Mouse (Mus musculus) stomach, postnatal 0 days (tissue): ENCODE measurements around the gene Bend6. TPM values are rescaled to one million over a fixed set of nuclear protein-coding genes. Genes with fewer than 3 reads are reported as not detected.
"Not testable (repeated sequence)": the region's sequence is repeated elsewhere in the genome, so short reads cannot be mapped to it uniquely, and the experiment has no call there.

Experiments used
- ATAC-seq: fragments of 200-750 bp; cut with Nextera tagmentation; 2 replicates; pipeline ENCODE4 v1.8.0; 2017; ENCODE audit not compliant: low FRiP score, low TSS enrichment
- DNase-seq: peaks from one replicate; pipeline ENCODE4 v3.0.0-alpha.2; 2016; ENCODE audit warnings: low spot score
- H3K27ac ChIP-seq: fragments of 300-500 bp; sonication (generic); replicated peaks from 2 replicates; pipeline ENCODE4 v1.5.1; 2014; ENCODE audit warnings: mild to moderate bottlenecking, control low read depth
- H3K27me3 ChIP-seq: fragments of 300-500 bp; sonication (generic); 2 replicates; pipeline ENCODE4 v1.6.1; 2014; ENCODE audit warnings: low read length; ENCODE audit not compliant: control insufficient read depth, insufficient read depth
- H3K36me3 ChIP-seq: fragments of 300-500 bp; sonication (generic); 2 replicates; pipeline ENCODE4 v1.6.1; 2014; ENCODE audit warnings: low read length, mixed read lengths; ENCODE audit not compliant: control insufficient read depth, insufficient read depth
- H3K4me1 ChIP-seq: fragments of 300-500 bp; sonication (generic); replicated peaks from 2 replicates; pipeline ENCODE4 v1.6.1; 2014; ENCODE audit warnings: antibody characterized with exemption; ENCODE audit not compliant: control insufficient read depth, insufficient read depth
- H3K4me2 ChIP-seq: fragments of 300-500 bp; sonication (generic); replicated peaks from 2 replicates; pipeline ENCODE4 v1.6.1; 2014; ENCODE audit warnings: low read depth, mild to moderate bottlenecking, control low read depth, moderate library complexity
- H3K4me3 ChIP-seq: fragments of 300-500 bp; sonication (generic); 2 replicates; pipeline ENCODE4 v1.5.1; 2014; ENCODE audit warnings: low read depth, low read length, control low read depth
- H3K9ac ChIP-seq: fragments of 300-500 bp; sonication (generic); 2 replicates; pipeline ENCODE4 v1.6.1; 2014; ENCODE audit warnings: mild to moderate bottlenecking, low read length, control low read depth, mixed read lengths
- H3K9me3 ChIP-seq: fragments of 300-500 bp; sonication (generic); 2 replicates; pipeline ENCODE4 v1.6.1; 2016; ENCODE audit warnings: low read length; ENCODE audit not compliant: control insufficient read depth
- CTCF ChIP-seq: IDR thresholded peaks from 2 replicates; pipeline ENCODE4 v1.5.1; 2016; ENCODE audit warnings: antibody characterized with exemption, low read depth, mild to moderate bottlenecking, moderate library complexity
- EP300 ChIP-seq: optimal IDR thresholded peaks from 2 replicates; pipeline ENCODE3; 2016; ENCODE audit warnings: antibody characterized with exemption
- WGBS: fragments of 180-500 bp; shearing (Covaris S2); extraction: QIAGEN DNeasy Blood & Tissue Kit; methylation state at CpG from one replicate; pipeline ENCODE4 v1.1.7; 2014; 5-methylcytosine and 5-hydroxymethylcytosine counted together
- polyA plus RNA-seq: library from polyadenylated mRNA; unstranded; fragments of >200 nt; fragmentation: Nextera tagmentation; extraction: Ambion mirVana; gene quantifications from 2 replicates; pipeline ENCODE4 v1.2.1, GENCODE M21; 2015

Gene Bend6
- polyA plus RNA-seq, 1 experiment from 2014 or later, result 0.86 TPM

DNA sequence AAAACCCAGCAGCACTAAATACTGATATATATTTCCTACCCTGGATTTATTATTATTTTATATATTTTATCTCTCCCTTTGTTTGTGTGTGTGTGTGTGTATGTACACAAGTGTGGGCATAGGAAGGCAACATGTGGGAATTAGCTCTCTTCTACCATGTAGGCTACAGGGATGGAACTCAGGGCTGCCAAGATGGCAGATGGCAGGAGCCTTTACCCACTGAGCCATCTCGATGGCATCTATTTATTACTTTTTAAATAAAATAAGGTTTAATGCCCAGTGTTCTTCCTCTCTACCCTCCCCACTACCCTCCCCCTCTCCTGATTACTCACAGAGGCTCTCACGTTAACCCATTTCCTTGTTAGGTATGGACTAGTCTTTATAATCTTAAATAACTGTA, 38.6 kb downstream of the Bend6 start:
- no peak overlapping the region for H3K9ac ChIP-seq
- no peak overlapping the region for H3K27ac ChIP-seq
- WGBS, result 88% methylated on average over 2 of the region's 2 CpGs
- ATAC-seq (no peak), DNase-seq (no peak)
- no peak overlapping the region for H3K4me3 ChIP-seq
- H3K9me3 ChIP-seq, result no peaks in the 10 kb centered on the region
- no peaks in the 10 kb centered on the region for H3K4me1 ChIP-seq
- H3K27me3 ChIP-seq, result no peaks in the 10 kb centered on the region
- no peaks in the 10 kb centered on the region for H3K36me3 ChIP-seq
- no peak overlapping the region for H3K4me2 ChIP-seq
- no peak for TF ChIP-seq CTCF
- TF ChIP-seq EP300, result no peak

DNA sequence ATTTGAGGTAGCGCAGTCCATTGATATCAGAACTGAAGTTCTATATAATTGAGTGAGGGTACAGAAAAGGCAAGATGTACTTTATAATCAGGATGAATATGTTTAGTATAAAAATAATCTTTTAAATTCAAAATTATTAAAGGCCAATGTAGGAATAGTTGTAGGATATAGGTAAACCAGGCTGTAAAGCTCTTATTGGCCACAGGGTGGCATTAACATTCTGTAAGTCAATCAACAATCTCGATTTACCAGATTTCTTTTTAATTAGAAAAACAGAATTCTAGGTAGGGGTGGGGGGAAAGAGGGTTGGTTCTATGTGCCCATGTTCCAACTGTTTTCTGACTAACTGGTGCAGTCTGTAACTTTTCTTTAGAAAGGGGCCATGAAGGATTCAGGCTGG, 60.8 kb downstream of the Bend6 start:
- no peak for ATAC-seq
- 97% methylated on average over 2 of the region's 2 CpGs for WGBS
- TF ChIP-seq EP300 (no peak), CTCF (no peak)
- no peak overlapping the region for H3K4me2 ChIP-seq
- no peak overlapping the region for H3K4me3 ChIP-seq
- H3K9me3 ChIP-seq, result no peaks in the 10 kb centered on the region
- H3K27me3 ChIP-seq, result no peaks in the 10 kb centered on the region
- no peaks in the 10 kb centered on the region for H3K4me1 ChIP-seq
- no peaks in the 10 kb centered on the region for H3K36me3 ChIP-seq
- H3K9ac ChIP-seq, result no peak overlapping the region
- DNase-seq, result no peak
- H3K27ac ChIP-seq, result no peak overlapping the region

DNA sequence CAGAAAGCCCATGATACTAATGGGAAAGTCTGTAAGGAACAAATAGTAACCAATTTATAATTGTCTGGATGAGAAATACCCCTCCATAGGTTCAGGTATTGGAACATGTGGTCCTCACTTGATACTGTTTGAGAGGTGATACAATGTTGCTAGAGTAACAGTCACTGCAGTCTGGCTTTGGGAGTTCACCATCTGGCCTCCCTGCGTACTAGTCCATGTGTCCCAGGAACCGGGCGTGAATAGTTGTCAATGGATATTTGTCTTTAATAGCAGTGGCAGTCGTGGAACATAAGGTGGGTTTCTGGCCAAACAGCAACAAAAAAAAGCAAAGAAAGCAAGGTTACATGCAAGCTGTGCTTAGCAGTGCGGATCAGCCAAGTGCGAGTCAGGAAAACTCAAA, 63.8 kb downstream of the Bend6 start:
- DNase-seq (no peak), ATAC-seq (no peak)
- Histone ChIP-seq H3K27ac (no peak overlapping the region), H3K4me3 (no peak overlapping the region), H3K9ac (no peak overlapping the region), H3K36me3 (no peaks in the 10 kb centered on the region), H3K9me3 (no peaks in the 10 kb centered on the region), H3K4me2 (no peak overlapping the region), H3K27me3 (no peaks in the 10 kb centered on the region), H3K4me1 (no peaks in the 10 kb centered on the region)
- WGBS, result 81% methylated on average over 6 of the region's 6 CpGs
- TF ChIP-seq CTCF (no peak), EP300 (no peak)

DNA sequence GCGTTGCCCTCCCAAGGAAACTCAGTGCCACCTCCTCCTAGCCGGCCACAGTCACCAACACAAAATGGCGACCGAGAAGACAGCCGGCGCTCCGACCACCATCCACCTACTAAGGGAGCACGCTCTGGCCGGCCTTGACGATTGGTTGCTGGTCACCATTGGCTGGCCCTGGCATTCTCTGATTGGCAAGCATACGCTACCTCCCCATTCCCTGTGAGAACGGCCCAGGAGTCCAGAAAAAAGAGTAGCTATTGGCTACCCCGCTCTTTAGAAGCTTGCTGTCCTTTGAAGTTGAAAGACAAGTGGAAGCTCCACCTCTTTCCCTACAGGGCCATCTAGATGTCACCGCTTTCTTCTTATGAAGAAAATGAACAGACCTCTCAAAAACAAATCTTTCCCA, 68.7 kb downstream of the Bend6 start:
- not testable (repeated sequence) for H3K9me3 ChIP-seq, H3K27me3 ChIP-seq, H3K36me3 ChIP-seq, H3K4me1 ChIP-seq, H3K4me3 ChIP-seq, H3K27ac ChIP-seq, H3K4me2 ChIP-seq, ATAC-seq, H3K9ac ChIP-seq, DNase-seq
- 95% methylated on average over 14 of the region's 14 CpGs for WGBS

DNA sequence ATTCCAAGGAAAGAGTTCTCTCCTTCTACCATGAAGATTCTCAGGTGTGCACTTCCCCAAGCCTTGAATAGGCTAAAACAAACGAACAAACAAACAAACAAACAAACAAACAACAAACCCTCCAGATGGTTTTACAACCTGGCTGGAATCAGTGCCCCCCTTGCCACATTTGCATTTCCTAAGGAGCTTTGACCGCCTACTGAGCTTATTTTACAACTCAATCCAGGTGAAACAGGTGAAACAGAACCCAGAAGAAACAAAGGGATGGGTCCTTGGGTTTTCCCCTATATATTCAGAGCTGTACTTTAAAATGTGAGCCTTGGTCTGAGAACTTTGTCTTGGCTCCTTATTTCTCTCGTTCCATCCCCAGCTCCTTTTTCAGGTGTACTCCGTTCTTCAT, 77.0 kb downstream of the Bend6 start:
- H3K9me3 ChIP-seq, result no peaks in the 10 kb centered on the region
- ATAC-seq (no peak), DNase-seq (no peak)
- no peak overlapping the region for H3K4me3 ChIP-seq
- no peak overlapping the region for H3K4me2 ChIP-seq
- no peak for TF ChIP-seq EP300
- TF ChIP-seq CTCF, result no peak
- H3K27me3 ChIP-seq, result no peaks in the 10 kb centered on the region
- H3K4me1 ChIP-seq, result no peaks in the 10 kb centered on the region
- H3K36me3 ChIP-seq, result no peaks in the 10 kb centered on the region
- WGBS, result 69% methylated on average over 4 of the region's 4 CpGs
- no peak overlapping the region for H3K27ac ChIP-seq
- H3K9ac ChIP-seq, result no peak overlapping the region

DNA sequence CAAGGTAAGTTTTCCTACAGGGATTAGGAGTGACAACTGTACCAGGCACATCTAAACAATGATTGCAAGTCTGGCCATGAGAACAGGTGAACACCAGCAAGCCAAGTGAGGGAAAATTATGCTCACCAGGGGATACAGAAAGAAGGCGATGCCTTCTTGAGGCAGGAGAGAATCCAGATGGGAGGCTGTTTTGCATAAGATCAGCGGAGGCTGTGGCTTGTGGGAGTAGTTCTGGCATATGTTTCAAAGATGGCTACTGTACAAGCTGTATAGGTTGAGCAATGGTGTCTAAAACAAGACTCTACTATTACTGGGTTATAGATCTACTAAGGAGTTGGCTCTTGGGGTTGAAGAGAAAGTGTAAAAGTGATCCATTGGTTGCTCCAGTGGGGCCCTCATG, 89.7 kb downstream of the Bend6 start:
- Histone ChIP-seq H3K4me2 (no peak overlapping the region), H3K36me3 (no peaks in the 10 kb centered on the region), H3K27ac (no peak overlapping the region), H3K4me1 (peaks cover 3% of the 10 kb centered on the region; the same call in 1 of the 2 replicates), H3K9ac (no peak overlapping the region), H3K27me3 (no peaks in the 10 kb centered on the region), H3K4me3 (no peak overlapping the region), H3K9me3 (no peaks in the 10 kb centered on the region)
- TF ChIP-seq CTCF (no peak), EP300 (no peak)
- 80% methylated on average over 2 of the region's 2 CpGs for WGBS
- DNase-seq, result no peak
- ATAC-seq, result no peak
